Mouse (Mus musculus) heart, adult 2 months (tissue): Measurements from ENCODE around the gene Gfpt1. TPM values are rescaled to one million over a fixed set of nuclear protein-coding genes. Genes with fewer than 3 reads are reported as not detected.

Source experiments
- DNase-seq, 2 experiments: peaks; one replicate each; pipeline ENCODE4 v3.0.0; 2021
- H3K27ac ChIP-seq: fragments of 200-600 bp; 2 replicates; pipeline ENCODE4 v1.8.1; 2022
- H3K27me3 ChIP-seq: fragments of 200-500 bp; 2 replicates; pipeline ENCODE4 v1.6.1; 2012; ENCODE audit warnings: mild to moderate bottlenecking, low read length, inconsistent platforms, mixed read lengths; ENCODE audit not compliant: control insufficient read depth, insufficient read depth
- H3K36me3 ChIP-seq: fragments of 200-500 bp; 2 replicates; pipeline ENCODE4 v1.6.1; 2012; ENCODE audit warnings: low read length, inconsistent platforms; ENCODE audit not compliant: control insufficient read depth, insufficient read depth
- H3K4me1 ChIP-seq: fragments of 200-500 bp; 2 replicates; pipeline ENCODE4 v1.6.1; 2011; ENCODE audit warnings: low read length; ENCODE audit not compliant: control insufficient read depth, insufficient read depth
- H3K4me3 ChIP-seq: fragments of 200-600 bp; 2 replicates; pipeline ENCODE4 v1.8.1; 2022
- H3K79me2 ChIP-seq: fragments of 200-500 bp; replicated peaks from 2 replicates; pipeline ENCODE4 v1.6.1; 2012; ENCODE audit warnings: mild to moderate bottlenecking, inconsistent platforms, low read length, moderate library complexity, mixed read lengths; ENCODE audit not compliant: control insufficient read depth, insufficient read depth
- H3K9ac ChIP-seq: fragments of 200-500 bp; 2 replicates; pipeline ENCODE4 v1.6.1; 2012; ENCODE audit warnings: low read depth, mild to moderate bottlenecking, control low read depth, inconsistent platforms, low read length, mixed read lengths
- CTCF ChIP-seq: fragments of 200-600 bp; IDR thresholded peaks from 2 replicates; pipeline ENCODE4 v1.8.1; 2022; ENCODE audit warnings: antibody characterized with exemption, mild to moderate bottlenecking, moderate library complexity
- EP300 ChIP-seq: fragments of 200-500 bp; IDR thresholded peaks from 2 replicates; pipeline ENCODE4 v1.6.1; 2011; ENCODE audit warnings: low read depth, low read length, control low read depth; ENCODE audit not compliant: insufficient read depth
- POLR2A ChIP-seq: fragments of 200-500 bp; IDR thresholded peaks from 2 replicates; pipeline ENCODE4 v1.6.1; 2011; ENCODE audit warnings: mild to moderate bottlenecking, low read depth, low read length, control low read depth; ENCODE audit not compliant: insufficient read depth
- WGBS: fragments of 180-500 bp; shearing (Covaris S2); methylation state at CpG from one replicate; pipeline ENCODE4 v1.1.7; 2018; 5-methylcytosine and 5-hydroxymethylcytosine counted together
- intact Hi-C: fragments of 180-260 bp; cut with DNase I; formaldehyde crosslinking; loops from one replicate; pipeline ENCODE4 v1.15.1; 2025
- polyA plus RNA-seq: library from polyadenylated mRNA; depleted of rRNA; stranded (reverse); fragments of >200 nt; gene quantifications from 2 replicates; pipeline ENCODE4 v1.2.3, GENCODE M21; 2012
- total RNA-seq, 2 experiments: library from RNA; stranded (reverse); gene quantifications; 2 replicates each; pipeline ENCODE4 v1.2.3; 2021

Gene Gfpt1
- total and polyA plus RNA-seq, 3 experiments = 6.1 to 17.5 (median 16.1) TPM

DNA sequence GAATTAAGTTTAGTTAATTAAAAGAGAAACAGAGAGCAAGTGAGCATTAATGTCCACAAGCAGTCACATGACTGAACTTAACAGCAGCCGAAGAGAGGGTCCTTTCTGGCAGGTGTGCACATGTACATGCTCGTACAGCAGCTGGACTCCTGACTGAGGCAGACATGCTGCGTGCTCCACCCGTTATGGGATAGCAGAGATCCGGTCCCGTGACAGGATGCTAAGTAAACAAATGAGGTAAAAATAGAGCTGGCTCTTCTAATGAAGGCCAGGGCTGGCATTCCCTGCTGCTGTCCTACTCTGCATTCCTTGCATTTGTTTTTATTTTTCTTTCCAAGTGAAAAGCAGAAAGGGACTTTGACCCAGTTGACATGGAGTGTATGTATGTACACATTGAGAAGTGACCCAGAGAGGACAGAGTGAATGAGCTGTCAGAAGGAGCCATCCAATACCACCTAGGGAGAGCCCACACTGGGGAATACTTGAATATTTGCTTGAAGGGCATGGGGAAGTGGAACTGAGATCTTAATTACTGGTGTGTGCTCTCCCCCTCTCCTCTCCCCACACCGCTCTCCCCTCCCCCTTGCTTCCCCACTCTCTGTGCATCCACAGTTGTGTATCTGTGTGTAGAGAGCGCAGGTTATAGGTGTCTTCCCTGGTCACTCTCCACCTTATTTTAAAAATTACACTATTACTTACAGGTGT, 84.6 kb downstream of the Gfpt1 start:
- TF ChIP-seq POLR2A = no peak
- TF ChIP-seq EP300 = no peak
- TF ChIP-seq CTCF = no peak
- H3K36me3 ChIP-seq = no peaks in the 10 kb centered on the region
- intact Hi-C loops = no loop called here
- no peak overlapping the region for H3K9ac ChIP-seq
- no peak overlapping the region for H3K4me3 ChIP-seq
- H3K27ac ChIP-seq = no peak overlapping the region
- H3K79me2 ChIP-seq = no peaks in the 10 kb centered on the region
- no peaks in the 10 kb centered on the region for H3K27me3 ChIP-seq
- peaks cover 1% of the 10 kb centered on the region; the same call in 1 of the 2 replicates for H3K4me1 ChIP-seq
- no peak for DNase-seq
- WGBS = 33% methylated on average over 8 of the region's 8 CpGs

DNA sequence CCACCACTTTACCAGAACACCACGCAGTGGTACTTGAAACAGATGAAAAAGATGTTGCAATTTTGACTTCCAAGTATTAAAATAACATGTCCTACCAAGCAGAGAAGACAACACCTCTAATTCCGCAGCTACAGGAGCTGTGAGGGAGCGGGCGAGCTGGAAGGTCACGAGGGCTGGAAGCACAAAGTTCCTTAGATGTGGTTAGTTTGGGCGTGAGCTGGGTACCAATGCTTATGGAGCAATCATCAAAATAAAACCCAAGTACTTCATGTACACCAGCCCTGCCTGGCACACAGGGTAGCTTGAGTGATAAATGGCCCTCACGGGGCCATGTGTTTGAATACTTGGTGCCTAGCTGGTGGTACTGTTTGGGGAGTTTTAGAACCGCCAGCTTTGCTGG, 87.2 kb downstream of the Gfpt1 start:
- H3K4me1 ChIP-seq = peaks cover 1% of the 10 kb centered on the region; the same call in 1 of the 2 replicates
- H3K4me3 ChIP-seq = no peak overlapping the region
- H3K36me3 ChIP-seq = no peaks in the 10 kb centered on the region
- H3K27ac ChIP-seq = no peak overlapping the region
- no peaks in the 10 kb centered on the region for H3K79me2 ChIP-seq
- 85% methylated on average over 8 of the region's 8 CpGs for WGBS
- TF ChIP-seq CTCF (no peak), POLR2A (no peak), EP300 (no peak)
- H3K27me3 ChIP-seq = no peaks in the 10 kb centered on the region
- intact Hi-C loops = no loop called here
- H3K9ac ChIP-seq = no peak overlapping the region
- no peak for DNase-seq

DNA sequence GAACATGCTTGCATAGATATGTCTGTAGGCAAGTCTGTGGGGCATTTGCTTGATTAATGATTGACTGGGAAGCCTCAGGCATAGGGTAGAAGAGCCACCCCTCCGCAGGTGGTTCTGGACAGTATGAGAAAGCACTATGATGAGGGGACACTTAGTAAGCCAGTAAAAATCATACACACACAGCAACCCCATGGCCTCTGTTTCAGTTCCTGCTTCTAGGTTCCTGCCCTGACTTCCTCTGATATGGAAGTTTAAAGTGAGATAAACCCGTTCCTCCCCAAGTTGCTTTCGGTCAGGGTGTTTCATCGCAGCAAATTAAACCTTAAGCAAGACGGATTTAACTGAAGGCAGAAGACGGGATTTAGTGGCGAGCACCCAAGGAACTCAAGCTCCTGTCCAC, 88.0 kb downstream of the Gfpt1 start:
- 85% methylated on average over 7 of the region's 7 CpGs for WGBS
- intact Hi-C loops = no loop called here

DNA sequence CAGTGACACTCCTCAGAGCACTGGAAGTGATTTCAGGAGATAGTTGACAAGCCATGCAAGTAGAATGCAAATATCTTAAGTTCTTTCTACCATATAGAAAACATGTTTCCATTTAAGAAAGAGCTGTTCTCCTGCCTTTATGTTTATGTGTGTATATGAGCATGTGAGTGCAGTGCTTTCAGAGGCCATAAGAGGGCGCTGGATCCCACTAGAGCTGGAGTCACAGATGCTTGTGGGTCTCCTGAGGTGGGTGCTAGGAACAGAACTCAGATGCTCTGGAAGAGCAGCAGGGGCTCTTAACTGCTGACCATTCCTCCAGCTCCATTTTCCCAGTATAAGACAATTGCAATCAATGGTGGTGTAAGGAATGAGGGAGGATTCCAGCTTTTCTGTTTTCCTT, 88.4 kb downstream of the Gfpt1 start:
- Histone ChIP-seq H3K79me2 (no peaks in the 10 kb centered on the region), H3K36me3 (no peaks in the 10 kb centered on the region), H3K4me1 (peaks cover 1% of the 10 kb centered on the region; the same call in 1 of the 2 replicates), H3K9ac (no peak overlapping the region), H3K27ac (no peak overlapping the region), H3K4me3 (no peak overlapping the region), H3K27me3 (no peaks in the 10 kb centered on the region)
- 53% methylated on average over 1 of the region's 1 CpGs for WGBS
- DNase-seq = no peak
- intact Hi-C loops = no loop called here
- TF ChIP-seq CTCF (peak; percentile 21; the same call in 1 of the 2 replicates), POLR2A (no peak)

More for the DNA sequence above, 88.0 kb downstream of the Gfpt1 start:
- Histone ChIP-seq H3K27ac (no peak overlapping the region), H3K36me3 (no peaks in the 10 kb centered on the region), H3K4me3 (no peak overlapping the region), H3K79me2 (no peaks in the 10 kb centered on the region), H3K9ac (no peak overlapping the region), H3K27me3 (no peaks in the 10 kb centered on the region), H3K4me1 (peaks cover 1% of the 10 kb centered on the region; the same call in 1 of the 2 replicates)
- DNase-seq = no peak
- no peak for TF ChIP-seq EP300
- TF ChIP-seq CTCF = no peak
- no peak for TF ChIP-seq POLR2A

DNA sequence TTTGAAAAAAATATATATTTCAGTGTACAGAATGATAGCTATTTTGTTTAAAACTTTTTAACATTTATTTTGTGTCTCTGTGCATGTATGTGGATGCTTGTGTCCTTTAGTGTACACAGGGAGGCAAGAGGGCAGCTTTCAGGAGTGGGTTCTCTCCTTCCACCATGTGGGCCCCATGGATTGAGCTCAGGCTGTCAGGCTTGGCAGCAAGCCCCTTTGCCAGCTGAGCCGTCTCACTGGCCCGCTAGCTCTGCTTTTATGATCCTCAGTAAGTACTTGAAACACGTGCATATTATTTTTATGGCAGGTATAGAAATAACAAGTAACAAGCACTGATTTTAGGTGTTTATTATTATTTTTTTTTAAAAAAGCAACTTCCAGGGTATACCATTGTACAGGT, 90.9 kb downstream of the Gfpt1 start:
- Histone ChIP-seq H3K4me1 (no peaks in the 10 kb centered on the region), H3K36me3 (no peaks in the 10 kb centered on the region), H3K79me2 (no peaks in the 10 kb centered on the region), H3K27ac (no peak overlapping the region), H3K9ac (no peak overlapping the region), H3K27me3 (no peaks in the 10 kb centered on the region), H3K4me3 (no peak overlapping the region)
- DNase-seq = no peak
- TF ChIP-seq POLR2A (no peak), CTCF (no peak), EP300 (no peak)
- 85% methylated on average over 3 of the region's 3 CpGs for WGBS
- intact Hi-C loops = no loop called here

DNA sequence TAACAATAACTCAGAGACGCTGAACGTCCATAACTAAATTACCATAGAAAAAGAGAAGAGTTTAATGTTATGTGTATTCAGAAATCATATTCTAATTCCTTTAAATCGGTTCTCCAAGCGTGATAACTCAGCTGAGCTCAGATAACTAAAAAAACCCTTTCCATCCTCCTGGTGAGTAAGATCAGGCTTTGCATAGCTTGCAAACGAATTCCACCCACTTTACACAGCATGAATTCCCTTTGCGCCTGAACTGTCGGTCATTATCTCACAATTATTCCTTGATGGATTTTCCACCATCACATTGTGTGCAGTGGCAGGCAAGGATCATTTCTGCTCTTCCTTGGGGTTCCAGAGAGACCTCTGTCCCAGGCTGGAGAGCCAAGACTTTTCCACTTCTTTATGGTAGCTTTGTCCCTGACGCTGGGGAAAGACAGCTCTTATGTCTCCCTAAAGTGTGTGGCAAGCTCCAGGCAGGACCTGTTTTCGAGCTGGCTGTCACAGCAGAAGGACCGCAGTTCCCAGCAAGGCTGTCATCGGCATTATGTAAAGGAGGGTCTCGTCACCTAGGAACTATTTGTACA, 91.4 kb downstream of the Gfpt1 start:
- no peak overlapping the region for H3K4me3 ChIP-seq
- H3K4me1 ChIP-seq = no peaks in the 10 kb centered on the region
- no peak for TF ChIP-seq EP300
- TF ChIP-seq CTCF = no peak
- no peak for TF ChIP-seq POLR2A
- 74% methylated on average over 12 of the region's 12 CpGs for WGBS
- no peak for DNase-seq
- H3K27ac ChIP-seq = no peak overlapping the region
- no peaks in the 10 kb centered on the region for H3K79me2 ChIP-seq
- H3K36me3 ChIP-seq = no peaks in the 10 kb centered on the region
- no peaks in the 10 kb centered on the region for H3K27me3 ChIP-seq
- no peak overlapping the region for H3K9ac ChIP-seq
- intact Hi-C loops = no loop called here
